Mouse (Mus musculus): ENCODE results near the gene Kif17. TPM values are rescaled to one million over a fixed set of nuclear protein-coding genes. Genes with fewer than 3 reads are reported as not detected.

Gene Kif17
- total RNA-seq, 2 experiments from 2014 or later: 29.4 to 31.0 TPM

- no peak for DNase-seq (ENCODE audit: extremely low spot score in 1 of 2, low spot score in 2 of 2)
Measured at GRCm38 (mm10) chr4:138335036-138335435, 84.8 kb downstream of the Kif17 start.

GRCm38 (mm10) chr4:138335648-138336047 lies 85.4 kb downstream of the Kif17 start:
- TF ChIP-seq CTCF (IDR thresholded peaks at IDR 0.05): peak; percentile 54
- no peak overlapping the region for H3K27ac ChIP-seq
- H3K4me3 ChIP-seq: no peak overlapping the region
- no peak for DNase-seq (ENCODE audit: extremely low spot score in 1 of 2, low spot score in 2 of 2)
- intact Hi-C loops (cut with DNase I): no loop called here

More at GRCm38 (mm10) chr4:138335036-138335435, 84.8 kb downstream of the Kif17 start:
- no peak for TF ChIP-seq CTCF (IDR thresholded peaks at IDR 0.05)
- H3K4me3 ChIP-seq: no peak overlapping the region
- no peak overlapping the region for H3K27ac ChIP-seq
- intact Hi-C loops (cut with DNase I): no loop called here

DNA sequence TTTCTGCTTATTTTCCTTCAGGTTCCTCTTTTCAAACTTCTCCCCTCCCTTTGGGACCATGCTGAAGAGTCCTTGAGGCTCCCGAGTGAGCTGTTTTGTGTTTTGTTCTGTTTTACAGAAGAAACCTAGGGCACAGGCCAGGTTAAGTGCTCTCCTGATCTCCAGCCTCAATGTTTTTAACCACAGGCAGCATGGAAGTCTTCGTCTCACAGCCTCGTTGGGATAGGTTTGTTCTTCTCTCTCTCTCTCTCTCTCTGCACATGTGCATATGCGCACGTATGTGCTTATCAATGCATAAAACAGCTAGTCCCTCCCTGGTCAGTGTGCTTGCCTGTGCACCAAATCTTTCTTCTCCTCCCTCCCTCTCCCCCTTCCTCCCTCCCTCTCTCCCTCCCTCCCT lies 86.6 kb downstream of the Kif17 start:
- no peak for TF ChIP-seq CTCF (IDR thresholded peaks at IDR 0.05)
- no peak overlapping the region for H3K27ac ChIP-seq
- H3K4me3 ChIP-seq: no peak overlapping the region
- intact Hi-C loops (cut with DNase I): no loop called here
- DNase-seq (ENCODE audit: extremely low spot score in 1 of 2, low spot score in 2 of 2): no peak

DNA sequence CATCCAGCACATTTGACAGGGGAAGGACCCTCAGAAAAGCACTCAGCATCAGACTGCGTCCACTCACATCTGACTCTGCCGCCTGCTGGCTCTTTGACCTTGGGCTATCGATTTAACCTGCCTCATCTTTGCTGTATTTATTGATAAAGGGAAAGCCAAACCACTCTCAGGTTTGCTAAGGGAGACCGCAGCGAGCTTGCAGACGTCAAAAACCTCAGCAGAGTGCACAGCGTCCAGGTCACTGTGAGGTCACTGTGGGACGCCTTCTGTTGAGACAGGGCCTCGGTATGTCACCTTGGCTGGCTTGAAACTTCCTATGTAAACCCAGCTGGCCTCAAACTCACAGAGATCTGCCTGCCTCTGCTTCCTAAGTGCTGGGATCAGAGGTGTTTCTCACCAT lies 87.1 kb downstream of the Kif17 start:
- Histone ChIP-seq H3K27ac (no peak overlapping the region), H3K4me3 (no peak overlapping the region)
- no peak for DNase-seq (ENCODE audit: extremely low spot score in 1 of 2, low spot score in 2 of 2)
- intact Hi-C loops (cut with DNase I): no loop called here
- no peak for TF ChIP-seq CTCF (IDR thresholded peaks at IDR 0.05)

DNA sequence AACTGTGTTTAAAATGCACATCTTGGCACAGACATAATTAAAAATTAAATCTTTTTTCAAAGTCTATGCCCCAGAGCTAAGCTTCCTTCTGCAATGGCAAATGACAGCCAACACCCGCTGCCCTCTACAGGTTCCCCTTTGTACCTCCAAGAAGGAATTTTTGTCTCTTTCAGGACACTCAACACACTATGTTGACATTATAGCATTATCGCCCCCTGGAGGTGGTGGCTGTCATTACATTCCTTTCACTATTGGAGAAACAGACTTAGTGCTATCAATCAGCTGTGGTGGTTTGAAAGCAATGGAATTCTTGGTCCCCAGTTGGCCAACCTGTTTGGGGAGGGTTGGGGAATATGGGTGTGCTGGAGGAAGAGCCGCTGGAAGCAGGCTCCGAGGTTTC lies 89.7 kb downstream of the Kif17 start:
- peak in 1 of 2 experiments; percentile 55 for DNase-seq (ENCODE audit: extremely low spot score in 1 of 2, low spot score in 2 of 2)
- TF ChIP-seq CTCF (IDR thresholded peaks at IDR 0.05): peak; percentile 78
- no peak overlapping the region for H3K4me3 ChIP-seq
- no peak overlapping the region for H3K27ac ChIP-seq
- intact Hi-C loops (cut with DNase I): no loop called here

DNA sequence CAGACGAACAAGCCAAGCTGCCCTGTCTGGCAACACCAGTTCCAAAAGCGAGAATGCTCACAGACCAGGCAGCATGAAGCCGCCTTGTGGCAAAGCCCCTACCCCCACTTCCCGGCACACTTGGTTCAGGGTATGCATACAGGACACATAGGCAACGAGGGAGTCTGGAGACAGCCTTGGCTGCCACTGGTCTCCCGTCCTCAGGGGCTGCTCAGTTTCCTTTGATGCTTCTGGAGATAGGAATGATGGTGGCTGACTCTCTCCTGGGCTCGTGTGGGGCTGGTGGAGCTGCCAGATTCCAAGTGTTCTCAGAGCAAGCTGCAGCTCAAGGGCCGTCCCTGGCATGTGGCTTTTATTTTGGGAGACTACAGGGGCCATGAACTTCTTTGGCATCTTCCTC lies 91.2 kb downstream of the Kif17 start:
- intact Hi-C loops (cut with DNase I): no loop called here
- no peak for DNase-seq (ENCODE audit: extremely low spot score in 1 of 2, low spot score in 2 of 2)
- no peak for TF ChIP-seq CTCF (IDR thresholded peaks at IDR 0.05)
- H3K27ac ChIP-seq: no peak overlapping the region
- H3K4me3 ChIP-seq: no peak overlapping the region

GRCm38 (mm10) chr4:138342048-138342447 lies 91.8 kb downstream of the Kif17 start:
- no peak overlapping the region for H3K27ac ChIP-seq
- DNase-seq (ENCODE audit: extremely low spot score in 1 of 2, low spot score in 2 of 2): no peak
- intact Hi-C loops (cut with DNase I): no loop called here
- TF ChIP-seq CTCF (IDR thresholded peaks at IDR 0.05): no peak
- H3K4me3 ChIP-seq: no peak overlapping the region

GRCm38 (mm10) chr4:138342778-138343177 lies 92.5 kb downstream of the Kif17 start:
- H3K27ac ChIP-seq: no peak overlapping the region
- intact Hi-C loops (cut with DNase I): no loop called here

DNA sequence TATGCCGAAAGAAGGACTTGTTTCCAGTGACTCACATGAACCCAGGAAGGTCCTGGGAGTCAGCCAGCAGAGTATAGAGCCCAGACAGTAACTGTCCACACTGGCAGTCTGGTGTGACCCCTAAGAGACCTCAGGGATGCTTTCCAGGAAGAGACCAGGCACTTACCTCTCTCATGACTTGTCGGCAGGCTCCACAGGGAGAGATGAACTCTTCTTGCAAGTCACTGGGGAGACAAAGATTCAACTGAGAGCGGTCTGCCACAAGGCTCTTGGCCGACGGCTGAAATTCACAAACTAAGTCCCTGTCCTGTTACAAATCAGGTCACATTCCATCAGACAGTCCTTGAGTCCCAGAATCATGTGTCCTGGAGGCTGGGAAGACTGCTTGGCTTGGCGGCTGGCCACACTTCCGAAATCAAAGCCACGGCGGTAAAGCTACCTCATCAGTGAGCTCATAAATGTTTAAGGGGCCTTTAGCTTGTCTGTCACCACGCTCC lies 93.2 kb downstream of the Kif17 start:
- Histone ChIP-seq H3K4me3 (no peak overlapping the region), H3K27ac (no peak overlapping the region)
- no peak for DNase-seq (ENCODE audit: extremely low spot score in 1 of 2, low spot score in 2 of 2)
- intact Hi-C loops (cut with DNase I): no loop called here
- no peak for TF ChIP-seq CTCF (IDR thresholded peaks at IDR 0.05)

More at GRCm38 (mm10) chr4:138342778-138343177, 92.5 kb downstream of the Kif17 start:
- TF ChIP-seq CTCF (IDR thresholded peaks at IDR 0.05): no peak
- DNase-seq (ENCODE audit: extremely low spot score in 1 of 2, low spot score in 2 of 2): no peak
- H3K4me3 ChIP-seq: no peak overlapping the region

- intact Hi-C loops (cut with DNase I): no loop called here
- TF ChIP-seq CTCF (IDR thresholded peaks at IDR 0.05): no peak
- no peak overlapping the region for H3K27ac ChIP-seq
- H3K4me3 ChIP-seq: no peak overlapping the region
- DNase-seq (ENCODE audit: extremely low spot score in 1 of 2, low spot score in 2 of 2): no peak
Measured at GRCm38 (mm10) chr4:138344891-138345545, 94.8 kb downstream of the Kif17 start.

DNA sequence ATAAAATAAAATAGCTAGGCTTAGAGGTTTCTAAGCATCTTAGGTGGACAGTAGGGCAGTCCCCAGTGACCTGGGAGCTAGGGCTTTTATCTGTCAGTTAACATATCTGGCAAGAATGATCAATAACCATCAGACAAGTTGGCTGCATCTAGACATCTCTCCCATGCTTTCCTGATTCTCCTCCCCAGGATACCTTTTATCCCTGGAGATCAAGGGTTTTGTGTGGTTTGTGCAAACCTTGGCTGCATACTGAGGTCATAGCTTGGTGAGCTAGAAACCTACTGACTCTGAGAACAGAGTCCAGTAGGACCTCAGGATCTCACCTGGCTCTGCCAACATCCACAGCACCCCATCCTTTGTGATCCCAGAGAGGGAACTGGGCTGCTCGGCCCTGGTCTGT lies 97.0 kb downstream of the Kif17 start:
- no peak overlapping the region for H3K4me3 ChIP-seq
- intact Hi-C loops (cut with DNase I): no loop called here
- no peak for TF ChIP-seq CTCF (IDR thresholded peaks at IDR 0.05)
- no peak overlapping the region for H3K27ac ChIP-seq
- DNase-seq (ENCODE audit: extremely low spot score in 1 of 2, low spot score in 2 of 2): no peak

- TF ChIP-seq CTCF (IDR thresholded peaks at IDR 0.05): no peak
- DNase-seq (ENCODE audit: extremely low spot score in 1 of 2, low spot score in 2 of 2): no peak
- intact Hi-C loops (cut with DNase I): no loop called here
- no peak overlapping the region for H3K4me3 ChIP-seq
- H3K27ac ChIP-seq: no peak overlapping the region
Measured at GRCm38 (mm10) chr4:138348716-138349115, 98.5 kb downstream of the Kif17 start.

Small RNA genes within 50 kb of the gene (microRNA-seq; reads per million reads assigned to microRNA genes)
- gene Gm27646 (0 reads per million in 2 experiments), gene Mir7019 (17.7 to 20.2 reads per million in 2 experiments)

Other genes with a start within 250 kb of the Kif17 start
- 100 to 1,000 TPM; 178 to 183 TPM for gene Hp1bp3, start 34.1 kb upstream of the Kif17 start, total RNA-seq (2021)
- 10 to 100 TPM; 68.9 to 75.7 TPM for gene Sh2d5, start within 50 bp of the Kif17 start, total RNA-seq (2021)
- 10 to 100 TPM; 82.4 to 88.9 TPM for gene Ddost, start 54.3 kb downstream of the Kif17 start, total RNA-seq (2021)
- gene Pink1, start 75.9 kb downstream of the Kif17 start, total RNA-seq (2021): 100 to 1,000 TPM; 302 to 313 TPM
- gene Cda, start 117.6 kb downstream of the Kif17 start, total RNA-seq (2021): 1 to 10 TPM; 3.8 to 4.0 TPM
- gene Fam43b, start 146.1 kb downstream of the Kif17 start, total RNA-seq (2021): 10 to 100 TPM; 33.4 to 42.4 TPM
- 10 to 100 TPM; 63.0 to 65.1 TPM for gene Mul1, start 184.2 kb downstream of the Kif17 start, total RNA-seq (2021)
- 1,000 to 10,000 TPM; 1,332 to 1,386 TPM for gene Camk2n1, start 203.9 kb downstream of the Kif17 start, total RNA-seq (2021)